Mouse (Mus musculus): ENCODE results near the gene Rab5b.

Rab5b gene

GRCm38 (mm10) chr10:128645111-128646011, 50.7 kb downstream of the Rab5b start, which contains the start of gene Ikzf4:
Gene Ikzf4 (minus strand): TSS chr10:128645991.
- no peak for DNase-seq (ENCODE audit: low spot score in 2 of 2)

GRCm38 (mm10) chr10:128642749-128643148, 53.3 kb downstream of the Rab5b start:
- no peak for DNase-seq (ENCODE audit: low spot score in 2 of 2)

- no peak for DNase-seq (ENCODE audit: low spot score in 2 of 2)
Observed at GRCm38 (mm10) chr10:128641871-128642270, 54.2 kb downstream of the Rab5b start.

GRCm38 (mm10) chr10:128640891-128641290, 55.2 kb downstream of the Rab5b start:
- DNase-seq (ENCODE audit: low spot score in 2 of 2), result no peak

GRCm38 (mm10) chr10:128639999-128640398, 56.1 kb downstream of the Rab5b start:
- no peak for DNase-seq (ENCODE audit: low spot score in 2 of 2)

- DNase-seq (ENCODE audit: low spot score in 2 of 2), result peak in 1 of 2 experiments; percentile 62
Observed at GRCm38 (mm10) chr10:128637011-128637410, 59.1 kb downstream of the Rab5b start.

GRCm38 (mm10) chr10:128636561-128636960, 59.5 kb downstream of the Rab5b start:
- peak in 1 of 2 experiments; percentile 60 for DNase-seq (ENCODE audit: low spot score in 2 of 2)

- DNase-seq (ENCODE audit: low spot score in 2 of 2), result peak in 1 of 2 experiments; percentile 59
Observed at GRCm38 (mm10) chr10:128635697-128636096, 60.4 kb downstream of the Rab5b start.

- DNase-seq (ENCODE audit: low spot score in 2 of 2), result no peak
Observed at GRCm38 (mm10) chr10:128631571-128631970, 64.5 kb downstream of the Rab5b start.

DNA sequence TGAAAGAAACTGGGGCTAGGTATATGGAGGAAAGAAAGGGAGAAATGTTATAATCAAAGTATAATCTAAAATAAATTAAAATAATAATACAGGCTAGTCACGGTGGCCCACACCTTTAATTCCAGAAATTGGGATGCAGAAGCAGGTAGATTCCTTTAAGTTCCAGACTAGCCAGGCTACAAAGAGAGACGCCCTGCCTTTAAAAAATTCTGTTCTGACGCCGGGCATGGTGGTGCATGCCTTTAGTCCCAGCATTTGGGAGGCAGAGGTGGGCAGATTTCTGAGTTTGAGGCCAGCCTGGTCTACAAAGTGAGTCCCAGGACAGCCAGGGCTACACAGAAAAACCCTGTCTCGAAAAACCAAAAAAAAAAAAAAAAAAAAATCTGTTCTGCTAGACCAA, 65.8 kb downstream of the Rab5b start:
- DNase-seq (ENCODE audit: low spot score in 2 of 2), result peak in 1 of 2 experiments; percentile 55

GRCm38 (mm10) chr10:128629746-128630145, 66.3 kb downstream of the Rab5b start:
- peak in 1 of 2 experiments; percentile 63 for DNase-seq (ENCODE audit: low spot score in 2 of 2)

- peak in 1 of 2 experiments; percentile 47 for DNase-seq (ENCODE audit: low spot score in 2 of 2)
Observed at GRCm38 (mm10) chr10:128627398-128628317, 68.4 kb downstream of the Rab5b start.

Measured in spleen, postnatal 4 days (tissue).